Mouse (Mus musculus) forebrain, embryonic 11.5 days (tissue): ENCODE measurements around the gene Umad1. TPM values are rescaled to one million over a fixed set of nuclear protein-coding genes. Genes with fewer than 3 reads are reported as not detected.
"Not testable (repeated sequence)": the region's sequence is repeated elsewhere in the genome, so short reads cannot be mapped to it uniquely, and the experiment has no call there.

Experiments used
- ATAC-seq: fragments of 200-750 bp; cut with Nextera tagmentation; replicated peaks from 2 replicates; pipeline ENCODE4 v1.8.0; 2017; ENCODE audit warnings: moderate TSS enrichment; ENCODE audit not compliant: low FRiP score
- DNase-seq: peaks from one replicate; pipeline ENCODE4 v3.0.0-alpha.2; 2017; ENCODE audit warnings: low spot score
- H3K27ac ChIP-seq: fragments of 300-500 bp; sonication (generic); 2 replicates; pipeline ENCODE4 v1.5.1; 2014; ENCODE audit warnings: low read depth, low read length
- H3K27me3 ChIP-seq: fragments of 300-500 bp; sonication (generic); 2 replicates; pipeline ENCODE4 v1.6.1; 2014; ENCODE audit warnings: mild to moderate bottlenecking, low read length, mixed read lengths; ENCODE audit not compliant: control insufficient read depth, insufficient read depth
- H3K36me3 ChIP-seq: fragments of 300-500 bp; sonication (generic); 2 replicates; pipeline ENCODE4 v1.6.1; 2014; ENCODE audit warnings: mild to moderate bottlenecking, low read length, moderate library complexity, mixed read lengths; ENCODE audit not compliant: control insufficient read depth, insufficient read depth
- H3K4me1 ChIP-seq: fragments of 300-500 bp; sonication (generic); replicated peaks from 2 replicates; pipeline ENCODE4 v1.6.1; 2014; ENCODE audit warnings: low read length, mixed read lengths; ENCODE audit not compliant: control insufficient read depth, insufficient read depth
- H3K4me2 ChIP-seq: fragments of 300-500 bp; sonication (generic); 2 replicates; pipeline ENCODE4 v1.6.1; 2014; ENCODE audit warnings: low read depth, mild to moderate bottlenecking, low read length, moderate library complexity, mixed read lengths; ENCODE audit not compliant: severe bottlenecking
- H3K4me3 ChIP-seq: fragments of 300-500 bp; sonication (generic); 2 replicates; pipeline ENCODE4 v1.5.1; 2014; ENCODE audit warnings: low read depth, low read length
- H3K9ac ChIP-seq: fragments of 300-500 bp; sonication (generic); 2 replicates; pipeline ENCODE4 v1.6.1; 2014; ENCODE audit warnings: low read length
- H3K9me3 ChIP-seq: fragments of 300-500 bp; sonication (generic); 2 replicates; pipeline ENCODE4 v1.6.1; 2016; ENCODE audit warnings: low read length, mixed read lengths; ENCODE audit not compliant: control insufficient read depth
- WGBS: fragments of 180-500 bp; shearing (Covaris S2); extraction: QIAGEN DNeasy Blood & Tissue Kit; methylation state at CpG from one replicate; pipeline ENCODE4 v1.1.7; 2014; 5-methylcytosine and 5-hydroxymethylcytosine counted together
- polyA plus RNA-seq: library from polyadenylated mRNA; unstranded; fragments of >200 nt; fragmentation: Nextera tagmentation; extraction: Ambion mirVana; gene quantifications from 2 replicates; pipeline ENCODE4 v1.2.1, GENCODE M21; 2014

Umad1 gene
- polyA plus RNA-seq, 1 experiment from 2014 or later = 18.9 TPM

DNA sequence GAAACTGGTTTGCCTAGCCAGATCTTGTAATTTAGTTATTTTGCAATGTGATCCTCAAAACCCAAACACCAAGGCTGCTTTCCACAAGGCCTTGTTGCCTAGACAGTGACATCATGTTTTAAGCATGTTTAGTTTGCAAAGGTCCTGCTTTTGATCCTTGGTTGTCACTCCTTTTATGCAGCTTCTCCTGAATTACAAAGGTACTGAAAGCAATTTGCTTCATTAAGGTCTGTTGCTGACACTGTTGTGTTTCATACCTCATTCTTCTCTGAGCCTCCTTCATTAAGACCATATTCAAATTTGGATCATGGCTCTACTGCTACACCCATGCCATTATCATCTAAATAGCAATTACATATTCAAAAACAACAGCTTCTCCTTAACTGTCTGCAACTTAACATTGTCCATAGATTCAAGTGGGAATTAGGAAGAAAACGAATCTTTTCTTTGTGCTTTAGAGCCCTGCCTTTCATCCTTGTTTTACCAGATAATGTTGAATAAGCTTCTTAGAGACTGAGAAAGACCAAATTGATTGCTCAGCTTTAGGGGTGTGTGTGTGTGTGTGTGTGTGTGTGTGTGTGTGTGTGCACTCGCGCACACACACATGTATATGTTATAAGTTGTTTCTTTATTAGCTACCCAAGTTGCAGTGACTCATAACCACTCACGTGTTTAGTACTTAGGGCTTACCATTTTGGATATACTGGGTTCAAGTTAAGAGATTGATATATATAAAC is 35.1 kb downstream of the Umad1 start:
- Histone ChIP-seq H3K4me1 (no peaks in the 10 kb centered on the region; the same call in 1 of the 2 replicates), H3K9ac (no peak overlapping the region), H3K27me3 (no peaks in the 10 kb centered on the region), H3K4me2 (no peak overlapping the region), H3K4me3 (no peak overlapping the region), H3K9me3 (no peaks in the 10 kb centered on the region), H3K27ac (no peak overlapping the region), H3K36me3 (no peaks in the 10 kb centered on the region)
- 48% methylated on average over 4 of the region's 4 CpGs for WGBS
- ATAC-seq = peak; percentile 92
- no peak for DNase-seq

- H3K36me3 ChIP-seq = no peaks in the 10 kb centered on the region
- no peak overlapping the region for H3K4me2 ChIP-seq
- H3K9ac ChIP-seq = no peak overlapping the region
- no peaks in the 10 kb centered on the region for H3K9me3 ChIP-seq
- H3K27ac ChIP-seq = no peak overlapping the region
- no peak overlapping the region for H3K4me3 ChIP-seq
- no peak for DNase-seq
- no peaks in the 10 kb centered on the region; the same call in 1 of the 2 replicates for H3K4me1 ChIP-seq
- 75% methylated on average over 6 of the region's 6 CpGs for WGBS
- H3K27me3 ChIP-seq = no peaks in the 10 kb centered on the region
- ATAC-seq = no peak
Observed at GRCm38 (mm10) chr6:8299066-8299863, 40.2 kb downstream of the Umad1 start.

- Histone ChIP-seq H3K27ac (no peak overlapping the region), H3K9me3 (no peaks in the 10 kb centered on the region), H3K9ac (no peak overlapping the region), H3K4me3 (no peak overlapping the region), H3K36me3 (no peaks in the 10 kb centered on the region), H3K4me2 (no peak overlapping the region), H3K27me3 (no peaks in the 10 kb centered on the region), H3K4me1 (no peaks in the 10 kb centered on the region)
- no peak for ATAC-seq
- WGBS = 77% methylated on average over 6 of the region's 6 CpGs
- DNase-seq = no peak
Observed at GRCm38 (mm10) chr6:8307878-8308775, 49.0 kb downstream of the Umad1 start.

- Histone ChIP-seq H3K9ac (no peak overlapping the region), H3K4me3 (no peak overlapping the region), H3K4me1 (no peaks in the 10 kb centered on the region), H3K9me3 (no peaks in the 10 kb centered on the region), H3K27ac (no peak overlapping the region), H3K27me3 (no peaks in the 10 kb centered on the region), H3K4me2 (no peak overlapping the region), H3K36me3 (no peaks in the 10 kb centered on the region)
- WGBS = 88% methylated on average over 2 of the region's 2 CpGs
- no peak for ATAC-seq
- DNase-seq = no peak
Observed at GRCm38 (mm10) chr6:8312554-8312953, 53.5 kb downstream of the Umad1 start.

DNA sequence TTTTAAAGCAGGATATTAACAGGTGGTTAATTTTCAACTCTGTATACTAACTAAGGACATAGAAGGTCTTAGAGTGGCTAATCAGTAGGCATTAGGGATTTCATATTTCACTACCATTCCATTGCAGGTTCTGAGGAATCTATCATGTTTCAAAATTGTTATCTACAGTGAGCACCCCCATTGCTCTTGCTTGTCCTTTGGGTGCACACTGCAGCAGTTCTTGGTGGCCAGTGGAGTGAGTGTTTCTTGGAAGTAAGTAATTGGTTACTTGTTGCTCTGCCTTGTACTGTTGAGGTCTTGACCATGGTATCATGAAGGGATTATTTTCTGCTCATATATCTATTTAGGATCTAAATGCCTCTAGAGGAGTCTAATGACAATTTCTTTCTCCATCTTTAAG is 57.1 kb downstream of the Umad1 start:
- Histone ChIP-seq H3K4me1 (no peaks in the 10 kb centered on the region), H3K27ac (no peak overlapping the region), H3K27me3 (no peaks in the 10 kb centered on the region), H3K4me2 (no peak overlapping the region), H3K9ac (no peak overlapping the region), H3K9me3 (no peaks in the 10 kb centered on the region; the same call in 1 of the 2 replicates), H3K4me3 (no peak overlapping the region), H3K36me3 (no peaks in the 10 kb centered on the region)
- DNase-seq = no peak
- no peak for ATAC-seq

GRCm38 (mm10) chr6:8319591-8319990 is 60.5 kb downstream of the Umad1 start:
- H3K27me3 ChIP-seq = no peaks in the 10 kb centered on the region
- H3K9ac ChIP-seq = no peak overlapping the region
- H3K27ac ChIP-seq = no peak overlapping the region
- no peaks in the 10 kb centered on the region for H3K4me1 ChIP-seq
- H3K36me3 ChIP-seq = no peaks in the 10 kb centered on the region
- ATAC-seq (no peak), DNase-seq (no peak)
- H3K4me3 ChIP-seq = no peak overlapping the region
- no peak overlapping the region for H3K4me2 ChIP-seq
- WGBS = 96% methylated on average over 2 of the region's 2 CpGs
- H3K9me3 ChIP-seq = no peaks in the 10 kb centered on the region; the same call in 1 of the 2 replicates

DNA sequence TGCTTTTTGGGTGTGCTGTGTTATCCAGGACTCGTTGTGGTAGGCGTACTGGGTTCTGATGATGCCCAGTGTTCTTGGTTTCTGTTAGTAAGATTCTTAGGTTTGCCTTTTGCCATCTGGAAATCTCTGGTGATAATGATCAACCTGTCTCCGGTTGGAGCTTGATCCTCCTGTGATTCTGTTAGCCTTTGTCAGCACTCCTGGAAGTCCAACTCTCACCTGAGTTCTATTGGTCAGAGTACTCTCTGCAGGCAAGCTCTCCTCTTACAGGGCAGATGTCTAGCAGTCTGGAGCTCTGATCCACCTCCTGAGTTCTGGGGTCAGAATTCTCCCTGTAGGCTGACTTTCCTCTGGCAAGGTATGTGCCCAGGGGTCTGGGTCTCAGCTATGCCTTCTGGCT is 72.4 kb downstream of the Umad1 start:
- not testable (repeated sequence) for H3K4me3 ChIP-seq, H3K4me1 ChIP-seq, H3K27me3 ChIP-seq, H3K27ac ChIP-seq, DNase-seq, ATAC-seq, H3K4me2 ChIP-seq, H3K9me3 ChIP-seq, H3K9ac ChIP-seq, H3K36me3 ChIP-seq
- 95% methylated on average over 3 of the region's 3 CpGs for WGBS

GRCm38 (mm10) chr6:8333380-8333779 is 74.3 kb downstream of the Umad1 start:
- Histone ChIP-seq H3K27me3 (no peaks in the 10 kb centered on the region), H3K4me3 (no peak overlapping the region), H3K27ac (no peak overlapping the region), H3K4me1 (no peaks in the 10 kb centered on the region), H3K9me3 (no peaks in the 10 kb centered on the region), H3K36me3 (no peaks in the 10 kb centered on the region), H3K9ac (no peak overlapping the region), H3K4me2 (no peak overlapping the region)
- WGBS = 100% methylated on average over 1 of the region's 1 CpGs
- ATAC-seq = no peak
- DNase-seq = no peak
